Mouse (Mus musculus) spleen, postnatal 0 days (tissue): ENCODE results near the gene Adam33. TPM values are rescaled to one million over a fixed set of nuclear protein-coding genes. Genes with fewer than 3 reads are reported as not detected.

Experiments
- polyA plus RNA-seq: library from polyadenylated mRNA; unstranded; fragments of >200 nt; fragmentation: Nextera tagmentation; extraction: Ambion mirVana; gene quantifications from 2 replicates; pipeline ENCODE4 v1.2.1, GENCODE M21; 2015

Gene Adam33
- 2.5 and 2.9 TPM in 2 replicates for polyA plus RNA-seq

DNA sequence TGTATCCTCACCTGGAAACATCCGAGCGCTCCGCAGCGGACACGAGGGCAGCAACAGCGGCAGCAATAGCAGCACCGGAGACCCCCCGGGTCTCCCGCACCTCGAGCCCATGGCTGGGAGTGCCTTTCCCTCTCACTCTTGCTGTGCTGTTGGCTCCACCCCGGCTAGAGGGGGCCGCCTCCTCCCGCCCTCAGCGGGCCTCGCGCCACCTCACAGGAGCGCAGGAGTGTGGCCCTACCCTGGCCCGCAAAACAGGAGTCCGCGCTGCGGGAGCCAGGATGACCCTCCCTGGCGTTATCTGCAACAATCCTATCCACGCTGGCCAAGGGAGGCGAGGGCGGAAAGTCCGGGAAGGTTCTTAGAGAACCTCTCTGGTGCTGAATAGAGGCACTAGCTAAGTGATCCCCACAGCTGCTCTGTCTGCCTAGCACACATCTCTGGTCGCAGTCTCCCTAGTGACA, at the start of gene Adam33:
TSS of gene Adam33 (minus strand) at position 411 of the 461 bp plus-strand sequence.

DNA sequence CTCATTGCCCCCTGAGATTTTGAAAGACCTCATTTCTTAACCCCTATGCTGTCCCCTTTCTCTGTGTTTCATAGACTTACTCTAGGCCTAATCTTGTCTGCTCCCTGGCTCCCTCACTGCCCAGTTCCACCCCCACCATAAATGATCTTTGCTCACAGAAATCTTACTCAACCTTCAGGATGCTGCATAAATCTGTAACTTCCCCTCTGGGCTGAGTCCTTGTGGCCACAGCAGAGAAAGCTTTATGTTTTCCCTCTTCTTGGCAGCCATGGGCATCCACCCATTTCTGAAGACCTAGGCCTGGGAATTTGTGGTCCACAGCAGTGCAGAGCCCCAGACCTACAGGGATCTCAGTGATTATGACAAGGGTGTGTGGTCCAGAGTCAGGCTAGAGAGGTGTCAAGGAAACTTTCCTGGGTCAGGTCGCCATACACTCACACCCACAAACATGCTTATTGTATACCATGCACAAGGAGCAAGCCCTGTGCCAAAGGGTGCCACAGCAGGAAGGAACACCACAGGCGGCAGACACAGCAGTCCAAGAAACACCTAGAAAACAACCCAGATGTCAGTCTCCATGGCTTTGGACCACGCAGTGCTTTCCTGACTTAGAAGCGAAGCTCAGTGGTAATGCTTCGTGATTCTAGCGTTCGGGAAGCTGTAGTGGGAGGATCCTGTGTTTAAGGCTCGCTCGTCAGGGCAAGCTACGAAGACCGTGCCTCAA, 23.2 kb upstream of the Adam33 start, which contains the start of gene Siglec1:
TSS of gene Siglec1 (minus strand) at position 99 of the 724 bp plus-strand sequence.

DNA sequence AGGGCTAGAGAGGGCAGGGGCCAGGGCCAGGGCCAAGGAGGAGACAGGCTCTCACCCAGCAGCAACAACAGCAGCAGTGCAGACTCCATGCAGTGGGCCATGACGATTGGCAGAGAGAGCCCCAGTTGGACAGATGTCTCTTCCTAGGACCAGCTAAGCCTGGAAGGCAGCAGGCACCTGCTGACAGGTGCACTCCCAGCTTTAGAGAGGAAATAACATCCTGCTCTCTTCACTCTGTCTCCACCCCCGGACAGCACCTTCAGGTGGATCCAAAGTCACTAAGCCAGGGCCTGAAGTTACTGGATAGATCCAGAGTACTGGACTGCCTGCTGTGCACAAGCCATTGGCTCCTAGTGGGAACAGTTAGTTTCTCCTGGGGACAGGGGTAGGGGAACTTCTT, 20.6 kb downstream of the Adam33 start, which contains the start of gene Gfra4:
TSS of gene Gfra4 (minus strand) at position 101 of the 400 bp plus-strand sequence.

Other genes starting within 250 kb of the Adam33 start
- gene 4930402H24Rik, start 157.4 kb downstream of the Adam33 start, polyA plus RNA-seq: 8.6 and 11.8 TPM in 2 replicates
- gene Atrn, start 157.3 kb downstream of the Adam33 start, polyA plus RNA-seq: 4.6 and 4.7 TPM in 2 replicates
- 0.41 and 0.48 TPM in 2 replicates for gene Gfra4, start 20.7 kb downstream of the Adam33 start, polyA plus RNA-seq
- 0.97 and 1.6 TPM in 2 replicates for gene Siglec1, start 23.0 kb upstream of the Adam33 start, polyA plus RNA-seq
- gene Hspa12b, start 63.5 kb upstream of the Adam33 start, polyA plus RNA-seq: 2.3 and 2.4 TPM in 2 replicates
- gene Gm11037, start 69.7 kb upstream of the Adam33 start, polyA plus RNA-seq: not detected in 2 replicates
- gene 1700037H04Rik, start 96.3 kb upstream of the Adam33 start, polyA plus RNA-seq: 138 and 153 TPM in 2 replicates
- 7.9 and 8.0 TPM in 2 replicates for gene Cenpb, start 116.3 kb upstream of the Adam33 start, polyA plus RNA-seq
- 139 and 157 TPM in 2 replicates for gene Cdc25b, start 123.1 kb upstream of the Adam33 start, polyA plus RNA-seq
- 1.9 and 2.2 TPM in 2 replicates for gene Spef1, start 123.5 kb upstream of the Adam33 start, polyA plus RNA-seq
- gene Ap5s1, start 143.3 kb upstream of the Adam33 start, polyA plus RNA-seq: 19.9 and 21.3 TPM in 2 replicates
- gene Mavs, start 170.2 kb upstream of the Adam33 start, polyA plus RNA-seq: 20.3 and 20.8 TPM in 2 replicates
- 34.0 and 37.5 TPM in 2 replicates for gene Pank2, start 198.7 kb upstream of the Adam33 start, polyA plus RNA-seq